Comparison of ENCODE assay signal across 23 mouse cellular contexts in genomic region chr1:84915010-84915409, GRCm38 (mm10). TPM values are rescaled to one million over a fixed set of nuclear protein-coding genes. Genes with fewer than 3 reads are reported as not detected.
"Had no signal": no experiment of that assay in that cellular context is flagged by ENCODE, and none has a peak within 500 bp of the region (broad histone marks: within the 10 kb centered on the region; RNA-seq: fewer than 3 reads in every experiment).

No protein-coding gene starts in this region.

- H3K9me3 ChIP-seq: limb, embryonic 12.5 days; limb, embryonic 15.5 days; liver, embryonic 12.5 days; liver, embryonic 15.5 days; midbrain, embryonic 10.5 days; neural tube, embryonic 13.5 days; stomach, embryonic 15.5 days had no signal

- H3K4me1 ChIP-seq: limb, embryonic 12.5 days; limb, embryonic 15.5 days; liver, embryonic 12.5 days; liver, embryonic 15.5 days; stomach, embryonic 15.5 days had no signal

- DNase-seq: kidney, adult 18-20 months; kidney, adult 9 months; kidney, postnatal 4 days; left cerebral cortex, postnatal 4 days; lung, adult 2 months; lung, postnatal 14 days; lung, postnatal 4 days; midbrain, embryonic 14.5 days; retina, postnatal 1 day; right cerebral cortex, postnatal 25 days; spleen, adult 18-20 months; thymus, adult 18-20 months; thymus, postnatal 14 days; thymus, postnatal 4 days had no signal

- H3K4me2 ChIP-seq: limb, embryonic 12.5 days; limb, embryonic 15.5 days; liver, embryonic 12.5 days; liver, embryonic 15.5 days; neural tube, embryonic 13.5 days; stomach, embryonic 15.5 days had no signal

- H3K27ac ChIP-seq: kidney, postnatal 0 days; limb, embryonic 12.5 days; limb, embryonic 15.5 days; liver, embryonic 12.5 days; liver, embryonic 15.5 days; midbrain, embryonic 10.5 days; neural tube, embryonic 13.5 days; stomach, embryonic 15.5 days had no signal

- H3K4me3 ChIP-seq: limb, embryonic 12.5 days; limb, embryonic 15.5 days; liver, embryonic 12.5 days; liver, embryonic 15.5 days; megakaryocyte, embryonic 14.5 days; midbrain, embryonic 10.5 days; neural tube, embryonic 13.5 days; stomach, embryonic 15.5 days had no signal

- H3K27me3 ChIP-seq: limb, embryonic 12.5 days; limb, embryonic 15.5 days; liver, embryonic 12.5 days; liver, embryonic 15.5 days; neural tube, embryonic 13.5 days; stomach, embryonic 15.5 days had no signal

- H3K36me3 ChIP-seq: limb, embryonic 12.5 days; limb, embryonic 15.5 days; liver, embryonic 12.5 days; liver, embryonic 15.5 days; stomach, embryonic 15.5 days had no signal

- ATAC-seq: liver, embryonic 12.5 days had no signal

- H3K9ac ChIP-seq: limb, embryonic 12.5 days; limb, embryonic 15.5 days; liver, embryonic 12.5 days; liver, embryonic 15.5 days; neural tube, embryonic 13.5 days; stomach, embryonic 15.5 days had no signal

RNA-seq across cellular contexts. Expression of gene Slc16a14, which starts 19.9 kb away (rescaled TPM):
- polyA plus RNA-seq: liver, embryonic 15.5 days had no signal
